Mouse (Mus musculus): ENCODE measurements around the gene Gps2.
A peak's percentile ranks its signal among the peaks of the same experiment; 100 is the strongest.

- no peak for TF ChIP-seq KAT2A (IDR thresholded peaks at IDR 0.05; ENCODE audit: insufficient replicate concordance, low read length)
- no peak for TF ChIP-seq RCOR1 (conservative IDR thresholded peaks at IDR 0.05; ENCODE audit: low read depth, low read length)
- TF ChIP-seq CTCF (conservative IDR thresholded peaks at IDR 0.05 in 1 of 2, IDR thresholded peaks at IDR 0.05 in 1 of 2; ENCODE audit: low read depth in 2 of 2, low read length in 2 of 2): no peak
- no peak for TF ChIP-seq JUND (conservative IDR thresholded peaks at IDR 0.05; ENCODE audit: low read depth, low read length)
- no peak for TF ChIP-seq SMC3 (IDR thresholded peaks at IDR 0.05; ENCODE audit: low read depth, low read length)
- TF ChIP-seq NRF1 (IDR thresholded peaks at IDR 0.05; ENCODE audit: low read depth, low read length): no peak
- TF ChIP-seq MAX (IDR thresholded peaks at IDR 0.05; ENCODE audit: low read length): peak; percentile 94
- TF ChIP-seq POLR2A (IDR thresholded peaks at IDR 0.05; ENCODE audit: low read depth, low read length): no peak
- no peak for TF ChIP-seq MAFK (IDR thresholded peaks at IDR 0.05; ENCODE audit: insufficient replicate concordance, low read length)
- 0 out of 2 replicates have a peak, but pooled peaks have one; percentile 26 for TF ChIP-seq MAZ (IDR thresholded peaks at IDR 0.05; ENCODE audit: low read depth, low read length)
These were observed 6.8 kb downstream of the Gps2 start for GRCm38 (mm10) chr11:69920266-69921031.
